Mouse (Mus musculus) cortical plate, adult 2 months (tissue): ENCODE results near the gene Tpt1.

Experiments
- CTCF ChIP-seq: fragments of 200-500 bp; IDR thresholded peaks from 2 replicates; pipeline ENCODE4 v1.5.1; 2011; ENCODE audit warnings: mild to moderate bottlenecking, control low read depth, low read length; ENCODE audit not compliant: insufficient read depth; ENCODE audit errors: extremely low read depth
- POLR2A ChIP-seq: fragments of 200-500 bp; IDR thresholded peaks from 2 replicates; pipeline ENCODE4 v1.6.1; 2011; ENCODE audit warnings: mild to moderate bottlenecking, low read length, control low read depth; ENCODE audit not compliant: insufficient read depth; ENCODE audit errors: extremely low read depth

DNA sequence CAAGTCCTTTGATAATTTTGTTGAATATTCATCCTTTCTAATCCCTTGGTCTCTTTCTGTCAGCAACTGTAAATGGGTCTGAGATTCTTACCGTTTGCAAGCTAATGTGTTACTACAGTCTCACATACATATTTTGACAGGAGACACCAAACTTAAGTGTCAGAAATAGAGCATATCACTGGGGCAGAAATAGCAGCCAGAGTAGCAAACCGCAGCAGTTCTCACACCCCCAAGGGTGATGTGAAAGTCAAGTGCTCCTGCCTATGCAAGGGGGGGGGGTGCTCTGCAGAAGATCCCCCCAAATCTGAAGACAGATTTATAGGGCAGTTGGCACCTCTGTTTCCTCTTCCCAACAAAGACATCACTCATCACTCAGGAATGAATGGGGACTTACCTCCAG, 13.3 kb downstream of the Tpt1 start:
- TF ChIP-seq CTCF, result no peak
- no peak for TF ChIP-seq POLR2A
